Mouse (Mus musculus): ENCODE data around the gene Wfdc17.

- TF ChIP-seq CTCF (IDR thresholded peaks at IDR 0.05; ENCODE audit: extremely low read depth, insufficient read length, insufficient replicate concordance, low read depth, low read length) = no peak
- TF ChIP-seq POLR2A (IDR thresholded peaks at IDR 0.05; ENCODE audit: low read depth, low read length) = no peak
Observed at GRCm38 (mm10) chr11:83741841-83742240, 38.0 kb downstream of the Wfdc17 start.
